Mouse (Mus musculus) thymus, adult 2 months (tissue): ENCODE results near the gene Rgs10.

Source experiments
- CTCF ChIP-seq: fragments of 200-500 bp; IDR thresholded peaks from 2 replicates; pipeline ENCODE4 v1.5.1; 2012; ENCODE audit warnings: mild to moderate bottlenecking, control low read depth, low read length, moderate library complexity, borderline replicate concordance; ENCODE audit not compliant: control insufficient read depth, poor library complexity, insufficient read depth; ENCODE audit errors: extremely low read depth
- POLR2A ChIP-seq: fragments of 200-500 bp; IDR thresholded peaks from 2 replicates; pipeline ENCODE4 v1.6.1; 2012; ENCODE audit warnings: mild to moderate bottlenecking, low read length, control low read depth, moderate library complexity; ENCODE audit not compliant: control insufficient read depth, poor library complexity, insufficient read depth; ENCODE audit errors: extremely low read depth

DNA sequence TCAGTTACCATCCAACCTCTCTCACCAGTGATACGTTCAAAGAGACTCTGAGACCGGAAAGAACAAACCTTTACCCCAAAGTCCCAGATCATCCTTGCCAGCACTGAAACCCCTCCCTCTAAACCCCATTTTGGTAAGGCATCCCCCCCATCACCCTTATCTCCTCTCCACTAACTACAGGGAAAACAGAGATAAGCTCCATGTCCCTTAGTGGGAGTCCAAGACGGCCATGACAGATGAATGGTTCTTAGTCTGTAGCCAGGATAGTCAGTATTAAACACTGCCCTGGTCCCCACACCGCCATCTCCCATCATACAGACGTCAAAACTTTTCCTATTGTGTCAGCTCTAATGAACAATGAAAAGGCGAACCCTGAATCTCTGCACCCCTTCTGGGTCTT is 14.6 kb downstream of the Rgs10 start:
- TF ChIP-seq CTCF (no peak), POLR2A (no peak)
